Mouse (Mus musculus) hindbrain, postnatal 0 days (tissue): ENCODE results near the gene Mrpl58. TPM values are rescaled to one million over a fixed set of nuclear protein-coding genes. Genes with fewer than 3 reads are reported as not detected.

Source experiments
- ATAC-seq: fragments of 200-750 bp; cut with Nextera tagmentation; 2 replicates; pipeline ENCODE4 v1.8.0; 2017; ENCODE audit warnings: mild to moderate bottlenecking, moderate TSS enrichment, moderate library complexity
- DNase-seq: peaks from one replicate; pipeline ENCODE4 v3.0.0-alpha.2; 2015; ENCODE audit warnings: low spot score
- H3K27ac ChIP-seq: fragments of 300-500 bp; sonication (generic); 2 replicates; pipeline ENCODE4 v1.5.1; 2014; ENCODE audit warnings: mild to moderate bottlenecking
- H3K27me3 ChIP-seq: fragments of 300-500 bp; sonication (generic); 2 replicates; pipeline ENCODE4 v1.6.1; 2014; ENCODE audit warnings: low read length, mixed read lengths; ENCODE audit not compliant: insufficient read depth
- H3K36me3 ChIP-seq: fragments of 300-500 bp; sonication (generic); 2 replicates; pipeline ENCODE4 v1.6.1; 2014; ENCODE audit warnings: low read length, mixed read lengths; ENCODE audit not compliant: insufficient read depth
- H3K4me1 ChIP-seq: fragments of 300-500 bp; sonication (generic); 2 replicates; pipeline ENCODE4 v1.6.1; 2014; ENCODE audit warnings: antibody characterized with exemption, low read length, mixed read lengths; ENCODE audit not compliant: insufficient read depth
- H3K4me2 ChIP-seq: fragments of 300-500 bp; sonication (generic); 2 replicates; pipeline ENCODE4 v1.6.1; 2014; ENCODE audit warnings: low read depth, mild to moderate bottlenecking, low read length, moderate library complexity, mixed read lengths
- H3K4me3 ChIP-seq: fragments of 300-500 bp; sonication (generic); 2 replicates; pipeline ENCODE4 v1.5.1; 2014; ENCODE audit warnings: low read length
- H3K9ac ChIP-seq: fragments of 300-500 bp; sonication (generic); replicated peaks from 2 replicates; pipeline ENCODE4 v1.6.1; 2014; ENCODE audit warnings: mild to moderate bottlenecking, low read length, moderate library complexity, mixed read lengths
- H3K9me3 ChIP-seq: fragments of 300-500 bp; sonication (generic); 2 replicates; pipeline ENCODE4 v1.6.1; 2016; ENCODE audit warnings: low read length, mixed read lengths
- CTCF ChIP-seq: IDR thresholded peaks from 2 replicates; pipeline ENCODE4 v1.5.1; 2016; ENCODE audit warnings: antibody characterized with exemption, control low read depth, low read depth
- WGBS: fragments of 180-500 bp; shearing (Covaris S2); extraction: QIAGEN DNeasy Blood & Tissue Kit; methylation state at CpG from one replicate; pipeline ENCODE4 v1.1.7; 2014; 5-methylcytosine and 5-hydroxymethylcytosine counted together
- polyA plus RNA-seq: library from polyadenylated mRNA; unstranded; fragments of >200 nt; fragmentation: Nextera tagmentation; extraction: Ambion mirVana; gene quantifications from 2 replicates; pipeline ENCODE4 v1.2.1, GENCODE M21; 2015
- total RNA-seq: library from RNA; depleted of rRNA; stranded (reverse); fragments of >200 nt; gene quantifications from 2 replicates; pipeline ENCODE4 v1.2.3, GENCODE M21; 2014; rRNA removed

The Mrpl58 gene
- total RNA-seq, result 138 and 204 TPM in 2 replicates
- 205 and 210 TPM in 2 replicates for polyA plus RNA-seq

DNA sequence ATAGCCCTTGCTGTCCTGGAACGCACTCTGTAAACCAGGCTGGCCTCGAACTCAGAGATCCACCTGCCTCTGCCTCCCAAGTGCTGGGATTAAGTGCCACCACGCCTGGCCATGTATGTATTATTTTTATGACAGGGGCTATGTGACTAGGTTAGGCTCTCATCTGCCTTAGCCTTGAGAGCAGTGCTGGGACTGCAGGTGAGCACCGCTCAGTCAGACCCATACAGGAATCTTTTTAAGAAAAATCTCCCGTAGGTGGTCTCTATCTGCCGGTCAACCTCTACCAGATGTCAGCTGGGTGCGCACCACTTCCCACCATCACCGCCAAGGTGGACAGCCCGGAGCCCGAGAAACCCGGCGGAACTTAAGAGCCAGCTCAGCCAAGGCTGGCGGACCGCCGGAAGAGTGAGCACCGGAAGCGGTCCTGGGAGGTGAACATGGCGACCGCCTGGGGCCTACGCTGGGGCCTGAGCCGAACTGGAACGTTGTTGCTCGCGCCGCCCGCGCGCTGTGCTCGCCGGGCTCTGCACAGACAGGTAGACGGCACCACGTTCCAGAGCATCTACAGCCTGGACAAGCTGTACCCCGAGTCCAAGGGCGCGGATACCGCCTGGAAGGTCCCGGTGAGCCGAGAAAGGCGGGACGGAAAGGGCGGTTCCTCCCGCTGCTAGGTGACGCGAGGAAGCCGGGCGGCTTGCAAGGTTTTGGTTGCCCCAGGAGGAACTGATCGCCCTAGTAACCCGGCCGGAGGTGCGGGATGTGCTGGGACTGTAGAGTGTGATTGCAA is at the start of gene Mrpl58:
Mrpl58 (plus strand) TSS at position 415 of the 787 bp plus-strand sequence.
- peak within 1 kb of the TSS; percentile 72 for H3K9ac ChIP-seq
- peak within 1 kb of the TSS; percentile 69 for H3K4me2 ChIP-seq
- no peaks in the 10 kb centered on the region for H3K9me3 ChIP-seq
- no peaks in the 10 kb centered on the region for H3K27me3 ChIP-seq
- H3K4me3 ChIP-seq, result peak within 1 kb of the TSS; percentile 70
- H3K36me3 ChIP-seq, result peaks cover 10% of the 10 kb centered on the region
- peak; percentile 91 for ATAC-seq
- peak within 1 kb of the TSS; percentile 89 for H3K27ac ChIP-seq
- DNase-seq, result peak; percentile 92
- WGBS, result 3% methylated on average over 50 of the region's 50 CpGs
- 0 out of 2 replicates have a peak, but pooled peaks have one; percentile 22 for TF ChIP-seq CTCF
- peaks cover 12% of the 10 kb centered on the region; the same call in 1 of the 2 replicates for H3K4me1 ChIP-seq

DNA sequence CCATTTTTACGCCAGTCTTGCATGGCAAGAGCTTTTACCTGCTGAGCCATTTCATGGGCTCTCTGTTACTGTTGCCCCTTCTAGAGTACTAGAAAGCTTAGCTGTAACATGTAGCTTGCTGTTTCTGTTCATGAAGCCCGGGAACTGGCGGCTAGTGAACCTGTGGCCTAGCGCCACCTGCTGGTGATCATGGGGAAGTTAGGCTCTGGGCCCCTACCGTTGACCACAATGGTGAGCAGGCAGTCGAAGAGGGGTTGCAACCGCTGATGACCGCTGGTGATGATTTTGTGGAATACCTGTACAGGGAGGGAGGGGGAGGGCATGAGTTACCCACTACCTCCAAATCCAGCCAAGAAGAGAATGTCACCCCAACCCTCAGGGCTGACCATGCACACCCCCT is 49.4 kb upstream of the Mrpl58 start:
- Histone ChIP-seq H3K9me3 (no peaks in the 10 kb centered on the region), H3K4me2 (no peak overlapping the region), H3K4me3 (no peak overlapping the region), H3K9ac (no peak overlapping the region), H3K27me3 (no peaks in the 10 kb centered on the region), H3K4me1 (peaks cover 6% of the 10 kb centered on the region; the same call in 1 of the 2 replicates), H3K27ac (no peak overlapping the region), H3K36me3 (peaks cover 24% of the 10 kb centered on the region)
- peak; percentile 90 for DNase-seq
- 8% methylated on average over 8 of the region's 8 CpGs for WGBS
- peak; percentile 99 for TF ChIP-seq CTCF
- peak; percentile 50 for ATAC-seq

- peak; percentile 69 for TF ChIP-seq CTCF
- peak overlapping the region; percentile 32; the same call in 1 of the 2 replicates for H3K27ac ChIP-seq
- 0 out of 2 replicates have a peak overlapping the region, but pooled peaks have one; percentile 17 for H3K9ac ChIP-seq
- no peak overlapping the region for H3K4me2 ChIP-seq
- DNase-seq (peak; percentile 92), ATAC-seq (peak; percentile 64; the same call in 1 of the 2 replicates)
- no peaks in the 10 kb centered on the region for H3K27me3 ChIP-seq
- WGBS, result 16% methylated on average over 5 of the region's 5 CpGs
- no peak overlapping the region for H3K4me3 ChIP-seq
- H3K4me1 ChIP-seq, result peaks cover 9% of the 10 kb centered on the region; the same call in 1 of the 2 replicates
- H3K9me3 ChIP-seq, result no peaks in the 10 kb centered on the region
- H3K36me3 ChIP-seq, result 0 out of 2 replicates have a peak, but pooled peaks cover 4% of the 10 kb centered on the region
Measured at GRCm38 (mm10) chr11:115358468-115358867, 45.1 kb upstream of the Mrpl58 start.

GRCm38 (mm10) chr11:115359293-115359692 is 44.3 kb upstream of the Mrpl58 start:
- peak; percentile 36 for ATAC-seq
- 43% methylated on average over 3 of the region's 3 CpGs for WGBS
- H3K4me2 ChIP-seq, result no peak overlapping the region
- H3K9ac ChIP-seq, result no peak overlapping the region
- DNase-seq, result peak; percentile 28
- H3K27ac ChIP-seq, result 0 out of 2 replicates have a peak overlapping the region, but pooled peaks have one; percentile 32
- H3K4me1 ChIP-seq, result peaks cover 9% of the 10 kb centered on the region; the same call in 1 of the 2 replicates
- no peaks in the 10 kb centered on the region for H3K9me3 ChIP-seq
- H3K4me3 ChIP-seq, result no peak overlapping the region
- no peak for TF ChIP-seq CTCF
- no peaks in the 10 kb centered on the region for H3K27me3 ChIP-seq
- 0 out of 2 replicates have a peak, but pooled peaks cover 4% of the 10 kb centered on the region for H3K36me3 ChIP-seq

- no peak overlapping the region for H3K27ac ChIP-seq
- TF ChIP-seq CTCF, result peak; percentile 49
Measured at GRCm38 (mm10) chr11:115359726-115360125, 43.8 kb upstream of the Mrpl58 start.

GRCm38 (mm10) chr11:115364136-115364535 is 39.4 kb upstream of the Mrpl58 start:
- Histone ChIP-seq H3K9ac (no peak overlapping the region), H3K36me3 (0 out of 2 replicates have a peak, but pooled peaks cover 4% of the 10 kb centered on the region), H3K27me3 (no peaks in the 10 kb centered on the region), H3K27ac (no peak overlapping the region), H3K4me2 (no peak overlapping the region), H3K4me1 (peaks cover 17% of the 10 kb centered on the region), H3K4me3 (no peak overlapping the region), H3K9me3 (no peaks in the 10 kb centered on the region)
- DNase-seq (no peak), ATAC-seq (no peak)
- 71% methylated on average over 3 of the region's 3 CpGs for WGBS
- no peak for TF ChIP-seq CTCF

More at GRCm38 (mm10) chr11:115359726-115360125, 43.8 kb upstream of the Mrpl58 start:
- Histone ChIP-seq H3K9me3 (no peaks in the 10 kb centered on the region), H3K4me1 (peaks cover 9% of the 10 kb centered on the region; the same call in 1 of the 2 replicates), H3K4me3 (no peak overlapping the region), H3K4me2 (no peak overlapping the region), H3K27me3 (no peaks in the 10 kb centered on the region), H3K36me3 (0 out of 2 replicates have a peak, but pooled peaks cover 4% of the 10 kb centered on the region), H3K9ac (no peak overlapping the region)
- DNase-seq, result no peak
- ATAC-seq, result no peak
- 39% methylated on average over 6 of the region's 6 CpGs for WGBS
